Mouse (Mus musculus): ENCODE measurements around the gene Cacnb1.

Gene Cacnb1

DNA sequence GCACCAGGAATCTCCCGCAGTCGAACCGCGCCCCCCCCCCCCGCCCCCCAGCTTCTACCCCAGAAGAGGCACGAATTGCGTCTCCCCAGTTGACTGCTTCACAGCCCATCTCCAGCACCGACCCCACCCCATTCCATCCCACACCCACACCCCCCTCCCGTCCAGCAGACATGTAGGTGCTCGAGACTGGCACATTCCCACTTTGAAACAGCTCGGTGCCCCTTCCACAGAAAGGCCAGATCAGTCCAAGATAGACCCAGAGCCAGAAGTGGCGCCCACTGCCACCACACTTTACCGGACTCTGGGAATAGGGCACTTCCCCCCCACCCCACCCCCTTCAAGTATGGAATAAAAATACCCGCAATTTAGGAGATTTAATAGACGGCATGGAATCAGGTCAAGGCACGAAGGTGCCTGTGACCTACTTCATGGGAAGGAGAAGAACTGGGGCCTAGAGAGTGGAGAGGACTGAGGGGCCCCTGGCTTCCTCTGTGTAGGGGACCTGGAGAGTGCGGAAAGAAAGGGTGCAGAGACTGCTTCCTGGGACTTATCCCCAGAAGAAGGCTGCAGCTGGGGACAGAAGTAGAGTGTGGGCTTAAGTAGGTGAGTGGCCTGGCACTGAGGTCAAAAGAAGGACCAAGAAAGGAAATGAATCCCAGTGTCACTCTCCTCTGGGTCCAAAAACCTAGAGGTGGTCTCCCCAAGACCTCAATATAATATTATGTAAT lies 35.9 kb downstream of the Cacnb1 start:
- no peak for DNase-seq (ENCODE audit: low spot score)

DNA sequence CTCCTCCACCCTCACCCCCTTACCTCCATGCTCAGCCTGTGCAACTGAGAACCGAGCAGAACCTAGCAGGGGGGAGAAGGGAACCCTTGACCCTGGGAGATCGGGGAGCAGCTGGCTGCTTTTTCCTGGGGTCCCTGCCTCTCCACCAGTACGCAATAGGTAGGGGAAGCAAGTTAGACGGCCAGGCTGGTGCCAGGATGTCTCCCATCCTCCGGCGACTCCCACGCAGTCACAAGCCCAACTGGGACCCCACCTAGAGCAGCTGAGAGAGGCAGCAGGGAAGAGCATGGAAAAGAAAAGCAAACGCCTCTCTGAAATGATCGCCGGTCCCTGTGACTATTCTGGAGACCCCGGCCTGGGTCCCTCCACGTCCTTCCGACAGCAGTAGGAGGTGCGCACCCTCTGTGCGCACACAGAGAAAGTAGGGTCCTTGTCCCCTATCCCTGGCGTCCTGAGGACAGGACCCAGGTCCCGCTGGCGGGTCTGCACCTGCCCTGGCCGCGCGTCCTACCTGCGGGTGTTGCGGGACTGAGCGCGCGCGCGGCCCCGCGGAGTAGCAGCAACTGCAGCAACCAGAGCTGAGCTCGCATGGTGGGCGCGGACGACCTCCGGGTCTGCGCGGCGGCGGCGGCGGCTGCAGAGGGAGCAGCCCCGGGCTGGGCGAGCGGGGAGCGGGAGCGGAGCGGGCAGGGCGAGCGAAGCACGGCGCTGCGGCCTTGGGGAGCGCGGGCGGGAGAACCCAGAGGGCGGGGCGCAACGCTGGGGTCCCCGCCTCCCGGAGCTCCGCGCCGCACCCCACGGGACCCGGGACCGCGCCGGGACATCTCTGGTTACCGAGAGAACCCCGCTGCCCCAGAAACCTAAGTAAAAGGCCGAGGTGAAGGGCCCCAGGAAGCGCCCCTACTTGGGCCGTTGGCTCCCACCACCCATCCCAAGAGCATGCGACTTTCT lies 36.8 kb downstream of the Cacnb1 start, which contains the start of gene Plxdc1:
Gene Plxdc1, minus strand, starts transcription at position 718 of the 951 bp plus-strand sequence.
- no peak for DNase-seq (ENCODE audit: low spot score)

DNA sequence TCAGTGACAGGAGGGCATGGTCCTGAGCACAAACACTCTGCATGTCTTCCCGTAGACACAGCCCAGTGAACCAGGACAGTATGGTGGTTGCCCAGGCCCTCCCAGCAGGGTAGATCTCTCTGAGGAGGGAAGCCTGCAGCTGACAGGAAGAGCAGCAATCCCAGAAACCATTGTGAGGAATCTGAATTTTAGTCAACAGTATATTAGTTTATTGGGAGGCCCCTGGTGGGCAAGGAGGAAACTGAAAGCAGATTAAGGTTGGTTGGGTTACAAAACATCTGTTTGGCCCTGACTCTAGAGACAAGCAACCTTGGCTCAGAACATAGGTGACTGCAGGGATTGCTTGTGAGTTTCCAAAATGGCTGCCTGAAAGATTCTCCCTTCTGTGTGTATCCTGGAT lies 38.9 kb downstream of the Cacnb1 start:
- DNase-seq (ENCODE audit: low spot score) = peak; percentile 28

DNA sequence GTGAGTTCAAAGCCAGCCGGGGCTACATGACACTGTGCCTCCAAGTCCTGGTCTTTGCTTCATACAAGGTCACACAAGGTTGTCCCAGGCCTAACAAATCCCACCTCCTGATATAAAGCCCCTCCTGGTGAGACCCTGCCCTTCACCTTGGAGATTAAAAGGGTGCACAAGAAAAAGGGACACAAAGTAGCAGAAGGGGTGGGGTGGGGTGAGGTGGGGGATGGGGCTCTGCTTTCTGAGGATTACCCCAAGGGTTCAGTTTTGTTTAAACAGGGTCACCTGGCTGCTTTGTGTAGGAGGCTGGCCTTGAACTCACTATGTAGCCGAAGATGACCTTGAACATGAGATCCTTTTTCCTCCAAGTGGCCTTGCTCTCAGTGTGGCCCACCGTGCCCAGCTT lies 39.3 kb downstream of the Cacnb1 start:
- no peak for DNase-seq (ENCODE audit: low spot score)

DNA sequence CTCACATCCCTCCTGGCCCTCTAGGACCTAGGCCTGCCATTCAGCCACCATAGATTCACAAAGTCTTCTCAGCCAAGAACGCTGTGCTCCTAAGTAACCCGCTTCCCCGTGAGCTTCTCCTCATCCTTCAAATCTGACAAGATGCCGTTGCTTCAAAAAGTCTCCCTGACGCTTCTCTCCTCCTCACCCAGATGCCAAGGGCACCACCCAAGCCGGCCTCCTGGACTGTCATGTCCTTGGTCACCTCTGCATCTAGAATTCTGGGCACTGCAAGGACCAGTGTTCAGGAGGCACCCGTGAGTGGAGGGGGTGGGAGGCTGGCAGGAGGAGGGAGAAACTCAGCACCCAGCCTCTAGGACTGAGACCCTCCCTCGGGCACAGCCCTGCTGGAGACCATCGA lies 40.1 kb downstream of the Cacnb1 start:
- no peak for DNase-seq (ENCODE audit: low spot score)

DNA sequence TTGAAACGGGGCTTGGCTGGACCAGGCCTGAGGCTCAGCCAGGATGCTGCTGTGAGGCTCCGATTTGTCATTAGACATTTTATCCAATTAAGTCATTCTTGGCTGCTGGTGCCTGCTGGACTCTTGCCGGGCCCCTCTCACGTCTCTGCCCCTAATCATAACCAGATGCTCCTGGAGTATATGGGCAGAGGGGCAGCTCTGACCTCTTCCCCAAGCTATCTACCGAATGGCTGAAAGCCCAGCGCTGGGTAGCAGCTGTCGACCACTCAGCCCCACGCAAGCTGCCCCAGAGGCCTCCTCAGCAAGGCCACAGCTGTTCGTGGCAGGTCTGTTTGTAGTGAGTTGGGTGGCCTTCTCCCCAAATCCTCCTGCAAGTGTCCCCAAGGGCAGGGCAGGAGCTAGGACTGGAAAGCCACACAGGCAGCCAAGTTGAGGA lies 42.3 kb downstream of the Cacnb1 start:
- DNase-seq (ENCODE audit: low spot score) = peak; percentile 35

DNA sequence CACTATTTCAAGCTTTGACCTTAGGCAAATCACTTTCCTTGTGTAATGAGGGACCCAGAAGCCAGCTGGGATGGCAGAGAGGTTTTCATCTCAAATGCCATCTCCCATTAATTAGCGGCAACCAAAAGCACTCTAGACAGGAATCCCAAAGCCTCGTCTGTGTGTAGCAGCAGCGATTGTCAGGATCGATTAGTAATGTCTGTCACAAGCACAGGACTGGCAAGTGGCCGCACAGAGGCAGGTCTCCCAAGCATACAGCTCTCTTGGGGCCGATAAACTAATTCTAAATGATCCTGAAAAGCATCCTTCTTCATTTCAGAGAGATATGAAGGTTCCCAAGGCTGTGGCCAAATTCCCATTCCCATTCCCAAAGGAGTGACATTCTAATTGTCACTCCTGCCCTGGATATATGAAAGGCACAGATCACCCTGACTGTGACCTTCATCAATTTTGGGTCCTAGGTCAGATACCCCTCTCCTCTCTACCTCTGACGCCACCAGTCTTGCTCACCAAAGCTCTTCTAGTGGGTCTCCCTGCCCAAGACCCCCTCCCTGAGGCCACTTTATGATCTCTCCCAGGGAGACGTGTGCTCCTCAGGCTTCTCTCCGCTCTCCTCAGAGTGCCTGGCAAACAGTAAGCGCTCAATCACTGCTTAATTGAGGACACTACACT lies 42.9 kb downstream of the Cacnb1 start:
- DNase-seq (ENCODE audit: low spot score) = no peak

DNA sequence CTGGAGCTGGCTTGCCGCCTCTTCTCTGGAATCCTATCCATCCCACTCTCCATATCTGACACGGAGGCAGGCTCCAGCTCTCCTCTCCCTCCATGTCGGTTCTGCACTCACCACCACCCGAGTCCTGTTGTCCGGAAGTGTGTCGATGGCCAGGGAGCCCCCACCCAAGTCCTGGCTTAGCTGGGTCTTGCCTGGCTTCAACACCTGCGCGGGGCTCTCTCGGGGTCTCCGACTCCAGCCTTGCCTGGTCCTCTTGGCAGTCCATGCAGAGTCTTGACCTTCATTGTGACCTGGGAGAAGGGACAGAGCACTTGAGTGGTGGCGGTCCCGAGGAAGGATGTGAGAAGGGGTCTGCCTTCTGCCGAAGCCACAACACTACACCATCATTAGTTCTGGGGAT lies 44.4 kb downstream of the Cacnb1 start:
- no peak for DNase-seq (ENCODE audit: low spot score)

DNA sequence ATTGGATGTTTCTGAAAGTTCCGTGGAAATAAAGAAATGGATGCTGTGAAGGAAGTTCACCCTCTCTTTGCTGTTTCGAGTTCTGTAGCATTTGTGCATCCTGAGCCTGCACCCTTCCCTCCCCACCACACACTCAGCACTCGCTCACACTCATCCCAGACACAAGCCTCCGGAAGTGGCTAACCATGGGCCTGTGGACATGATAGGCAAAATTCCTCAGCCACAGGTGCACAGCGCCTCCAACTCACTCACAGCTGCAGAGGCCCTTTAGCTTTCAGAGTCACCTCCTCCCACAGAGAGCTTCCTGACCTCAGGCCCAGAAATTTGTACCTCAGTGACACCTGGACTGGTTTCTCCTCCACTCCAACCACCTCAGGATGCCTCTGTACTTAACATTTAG lies 45.0 kb downstream of the Cacnb1 start:
- no peak for DNase-seq (ENCODE audit: low spot score)

DNA sequence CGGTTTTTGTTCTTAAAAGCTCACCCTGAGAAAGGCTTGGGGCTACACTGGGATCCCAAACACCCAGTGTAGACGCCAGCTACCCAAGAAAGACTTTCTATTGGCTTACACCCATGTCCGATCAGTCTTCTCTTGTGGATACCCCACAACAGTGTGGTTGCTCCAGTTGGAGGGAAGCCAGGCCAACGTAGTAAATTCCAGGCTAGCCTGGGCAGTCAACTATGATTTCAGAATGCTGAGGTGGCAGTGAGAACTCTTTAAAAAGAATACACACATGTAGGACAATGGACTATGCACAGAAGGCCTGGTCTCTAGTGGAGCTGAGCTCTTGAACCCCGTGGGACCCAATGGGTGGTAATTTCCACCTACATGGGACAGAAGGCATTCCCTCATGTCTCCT lies 48.1 kb downstream of the Cacnb1 start:
- DNase-seq (ENCODE audit: low spot score) = no peak

DNA sequence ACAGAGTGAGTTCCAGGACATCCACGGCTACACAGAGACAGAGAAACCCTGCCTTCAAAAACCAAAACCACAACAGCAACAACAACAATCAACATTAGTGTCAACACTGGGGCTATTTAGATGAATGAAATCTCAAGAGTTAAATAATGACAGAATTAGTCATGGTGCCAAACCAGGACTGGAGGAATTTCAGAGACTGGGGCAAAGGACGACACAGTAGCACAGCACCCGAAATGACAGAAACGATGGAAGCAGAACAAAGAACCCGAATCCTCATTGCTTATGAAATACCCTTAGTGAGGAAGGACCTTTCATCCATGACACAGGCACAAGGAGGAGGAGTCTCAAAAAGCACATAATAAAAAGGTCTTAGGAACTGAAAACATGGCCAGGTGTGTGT lies 48.7 kb downstream of the Cacnb1 start:
- no peak for DNase-seq (ENCODE audit: low spot score)

DNA sequence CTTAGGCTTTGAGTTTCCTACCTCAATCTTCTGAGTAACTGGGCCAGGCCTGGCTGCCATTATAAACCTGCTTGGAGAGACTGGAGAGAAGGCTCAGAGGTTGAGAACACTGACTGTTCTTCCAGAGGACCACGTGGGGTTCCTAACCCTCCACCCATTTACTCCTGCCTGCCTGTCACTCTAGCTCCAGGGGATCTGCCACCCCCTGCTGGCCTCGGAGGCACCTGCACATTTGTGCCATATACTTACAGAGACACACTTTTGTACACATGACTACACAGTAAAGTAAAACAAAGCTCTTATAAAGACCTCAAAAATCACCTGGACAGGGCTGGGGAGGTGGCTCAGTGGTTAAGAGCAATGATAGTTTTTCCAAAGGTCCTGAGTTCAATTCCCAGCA lies 50.4 kb downstream of the Cacnb1 start:
- DNase-seq (ENCODE audit: low spot score) = no peak

DNA sequence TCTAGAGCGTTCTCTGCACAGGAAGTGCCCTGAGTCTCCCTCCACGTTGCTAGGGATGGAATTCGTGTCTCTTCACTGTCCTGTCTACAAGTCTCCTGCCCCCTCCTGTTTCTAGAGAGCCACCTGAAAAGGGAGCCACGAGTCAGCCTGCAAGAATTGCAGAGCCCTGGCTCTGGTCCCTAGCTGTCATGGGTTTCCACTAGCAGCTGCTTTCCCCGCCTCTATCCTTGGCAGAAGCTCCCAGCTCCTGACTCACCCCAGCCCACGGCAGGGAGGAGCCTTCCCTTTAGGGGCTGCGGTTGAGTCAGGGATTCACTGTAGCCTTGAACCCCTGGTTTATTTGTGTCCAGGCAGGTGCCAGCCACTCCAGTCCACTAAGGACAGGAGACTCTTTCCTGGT lies 51.6 kb downstream of the Cacnb1 start:
- peak; percentile 87 for DNase-seq (ENCODE audit: low spot score)

DNA sequence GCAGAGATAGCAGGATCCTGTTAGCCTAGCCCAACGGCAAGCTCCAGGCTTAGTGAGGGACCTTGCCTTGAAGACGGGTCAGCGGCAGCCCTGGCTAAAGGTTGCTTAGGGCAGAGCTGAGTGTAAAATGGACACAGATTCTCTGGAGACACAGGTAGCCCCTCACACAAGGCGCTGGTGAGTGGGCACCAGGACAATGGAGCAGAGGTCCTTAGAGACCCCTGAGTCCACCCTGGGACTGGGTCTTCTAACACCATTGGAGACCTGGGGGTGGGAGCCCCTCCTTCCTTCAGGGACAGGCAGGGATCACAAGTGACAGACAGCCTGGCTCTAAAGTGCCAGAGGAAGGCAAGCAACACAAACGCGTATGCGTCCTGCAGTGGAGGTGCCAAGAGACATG lies 52.1 kb downstream of the Cacnb1 start:
- no peak for DNase-seq (ENCODE audit: low spot score)

DNA sequence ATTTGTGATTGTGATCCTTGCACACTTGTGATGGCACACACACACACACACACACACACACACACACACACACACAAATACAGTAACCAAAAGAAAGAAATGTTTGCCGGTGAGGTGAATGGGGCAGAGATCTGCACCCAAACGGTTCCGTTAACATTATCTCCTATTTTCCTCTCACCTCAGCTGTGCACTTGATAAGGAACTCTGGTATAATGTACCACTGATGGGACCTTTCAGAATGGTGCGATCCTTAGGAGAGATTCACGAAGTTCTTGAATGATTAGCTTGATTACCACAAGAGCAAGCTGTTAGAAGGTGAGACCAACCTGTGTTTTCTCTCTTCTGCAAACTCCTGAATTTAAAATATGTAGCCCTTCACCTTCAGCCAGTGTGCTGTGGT lies 54.4 kb downstream of the Cacnb1 start:
- DNase-seq (ENCODE audit: low spot score) = no peak

DNA sequence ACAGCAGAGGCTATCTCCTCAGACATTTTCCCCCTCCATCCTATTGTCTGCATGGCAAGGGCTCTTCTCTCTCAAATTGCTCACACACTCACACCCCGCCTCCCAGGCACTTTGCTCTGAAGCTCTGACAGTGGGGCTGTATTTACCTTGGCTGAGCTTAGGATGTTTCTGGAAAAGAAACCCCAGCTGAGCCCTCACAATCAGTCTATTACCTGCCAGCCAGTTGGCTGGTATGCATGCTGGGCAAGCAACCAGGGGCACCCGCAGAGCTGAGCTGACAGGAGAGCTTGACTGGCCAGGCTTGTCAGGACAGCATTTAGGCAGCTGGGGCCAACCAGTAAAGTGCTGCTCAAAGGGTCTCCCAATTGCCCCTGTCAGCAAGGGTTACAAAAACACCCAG lies 55.7 kb downstream of the Cacnb1 start:
- peak; percentile 41 for DNase-seq (ENCODE audit: low spot score)

DNA sequence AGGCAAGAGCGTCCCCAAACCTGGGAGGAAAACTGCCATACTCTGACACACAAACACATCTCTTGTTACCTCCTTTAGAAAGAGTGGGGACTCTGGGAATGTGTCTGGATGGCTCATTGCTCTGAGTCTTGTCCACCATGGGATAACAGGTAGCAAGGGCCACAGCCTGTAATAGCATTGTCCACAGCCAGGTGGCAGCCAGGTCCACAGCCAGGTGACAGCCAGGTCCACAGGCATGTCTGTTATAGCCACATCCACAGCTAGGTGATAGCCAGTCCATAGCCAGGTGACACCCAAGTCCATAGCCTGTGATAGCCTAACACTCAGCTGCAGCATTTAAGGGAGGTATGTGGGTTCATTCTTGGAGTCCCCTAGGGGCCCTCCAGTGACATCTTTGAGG lies 61.9 kb downstream of the Cacnb1 start:
- DNase-seq (ENCODE audit: low spot score) = no peak

DNA sequence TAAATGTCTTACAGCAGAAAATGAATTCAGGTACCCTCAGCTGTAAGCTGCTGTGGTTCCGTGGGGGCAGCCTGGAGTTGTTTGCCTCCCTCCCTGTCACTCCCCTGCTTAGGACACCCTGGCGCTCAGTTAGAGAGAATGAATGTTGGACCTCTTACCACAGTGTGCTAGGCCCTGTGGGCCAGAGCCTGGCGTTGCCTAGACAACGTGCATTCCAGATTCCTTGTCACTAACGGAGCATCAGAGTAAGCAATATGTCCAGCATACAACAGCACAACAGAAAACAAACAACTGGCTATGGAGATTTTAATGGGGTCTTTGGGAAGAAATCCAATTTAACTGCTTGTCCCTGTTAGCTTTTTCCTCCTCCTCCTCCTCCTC lies 63.5 kb downstream of the Cacnb1 start:
- no peak for DNase-seq (ENCODE audit: low spot score)

DNA sequence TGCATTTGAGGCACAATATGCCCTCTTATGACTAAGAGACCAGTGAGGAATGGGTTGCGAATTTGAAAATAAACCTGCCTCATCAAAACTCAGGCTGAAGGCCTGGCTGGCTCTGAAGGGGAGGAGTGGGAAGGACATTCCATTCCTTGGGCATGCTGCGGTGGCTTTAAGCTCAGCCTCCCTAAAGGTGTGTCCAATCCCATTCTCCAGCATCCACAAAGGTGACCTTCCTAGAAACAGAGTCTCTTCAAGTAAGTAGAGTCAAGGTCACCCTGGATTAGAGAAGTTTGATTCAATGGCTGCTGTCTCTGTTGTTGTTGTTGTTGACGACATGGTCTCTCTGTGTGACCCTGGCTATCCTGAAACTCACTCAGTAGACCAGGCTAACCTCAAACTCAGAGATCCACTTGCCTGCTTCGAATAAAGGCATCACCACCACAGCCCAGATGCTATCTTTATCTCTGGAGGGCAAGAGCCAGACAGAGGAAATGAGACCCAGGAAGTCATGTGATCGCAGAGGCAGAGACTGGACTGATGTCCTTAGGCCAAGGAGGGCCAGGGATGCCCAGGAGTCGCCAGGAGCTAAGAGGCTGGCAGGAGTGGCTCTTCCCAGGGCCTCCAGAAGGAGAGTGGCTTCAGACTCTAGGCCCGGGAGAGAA lies 64.1 kb downstream of the Cacnb1 start:
- no peak for DNase-seq (ENCODE audit: low spot score)

DNA sequence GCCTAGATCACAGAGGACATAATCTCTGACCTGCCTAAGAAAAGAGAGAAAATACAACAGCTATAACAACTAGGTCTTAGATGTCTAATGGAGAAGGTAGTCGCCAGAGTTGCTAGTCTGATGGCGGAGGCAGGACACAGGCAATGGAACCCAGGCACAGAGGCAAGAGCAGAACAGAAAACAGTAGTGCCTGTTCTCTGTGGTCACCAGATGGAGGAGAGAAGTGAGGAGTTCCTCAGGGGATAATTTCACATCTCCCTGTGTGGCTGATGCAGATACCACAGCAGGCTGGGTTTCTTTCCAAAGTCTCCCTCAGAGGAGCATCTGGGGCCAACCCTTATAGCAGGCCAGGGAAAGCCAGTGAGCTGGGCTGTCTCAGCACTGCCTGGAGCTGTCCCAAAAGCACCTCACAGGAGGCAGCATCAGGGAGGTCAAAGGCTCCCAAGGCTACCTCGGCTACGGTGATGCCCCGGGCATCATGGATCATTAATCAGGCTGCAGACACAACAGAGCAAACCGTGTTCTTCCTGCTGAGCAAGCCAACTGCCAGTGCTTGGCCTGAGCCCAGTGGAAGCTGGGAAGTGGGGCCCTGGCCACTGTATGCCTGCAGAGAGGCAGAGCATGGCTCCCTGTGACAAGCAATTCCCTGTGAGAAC lies 65.8 kb downstream of the Cacnb1 start:
- peak; percentile 47 for DNase-seq (ENCODE audit: low spot score)

DNA sequence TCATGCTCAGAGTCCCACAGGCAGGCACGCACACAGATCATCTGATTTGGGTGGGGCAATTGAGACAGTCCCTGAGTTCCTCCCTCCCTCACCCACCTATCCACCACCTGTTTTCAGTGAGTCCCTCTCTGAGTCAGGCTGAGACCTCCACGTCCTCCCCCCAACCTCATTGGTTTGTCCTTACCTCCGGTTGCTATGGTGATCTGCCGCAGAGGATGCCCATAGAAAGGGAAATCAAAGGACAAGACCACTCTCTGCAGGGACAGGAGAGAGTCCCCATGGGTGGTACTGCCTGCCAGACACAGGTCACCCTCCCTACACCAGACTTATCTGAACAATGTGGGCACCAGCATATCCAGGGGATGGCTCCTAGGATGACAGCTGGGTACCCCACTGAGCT lies 66.9 kb downstream of the Cacnb1 start:
- DNase-seq (ENCODE audit: low spot score) = no peak
